Mouse (Mus musculus) liver, embryonic 16.5 days (tissue): Measurements from ENCODE around the gene Map3k12. TPM values are rescaled to one million over a fixed set of nuclear protein-coding genes. Genes with fewer than 3 reads are reported as not detected.
A peak's percentile ranks its signal among the peaks of the same experiment; 100 is the strongest.

Experiments
- ATAC-seq: fragments of 200-750 bp; cut with Nextera tagmentation; 2 replicates; pipeline ENCODE4 v1.8.0; 2017; ENCODE audit warnings: low read depth, mild to moderate bottlenecking, moderate number of reproducible peaks, moderate library complexity
- H3K27ac ChIP-seq: fragments of 300-500 bp; sonication (generic); 2 replicates; pipeline ENCODE4 v1.5.1; 2014; ENCODE audit warnings: mild to moderate bottlenecking, low read length
- H3K27me3 ChIP-seq: fragments of 300-500 bp; sonication (generic); 2 replicates; pipeline ENCODE4 v1.6.1; 2014; ENCODE audit warnings: low read depth, low read length, mixed read lengths; ENCODE audit not compliant: control insufficient read depth, insufficient read depth
- H3K36me3 ChIP-seq: fragments of 300-500 bp; sonication (generic); 2 replicates; pipeline ENCODE4 v1.6.1; 2014; ENCODE audit warnings: mild to moderate bottlenecking; ENCODE audit not compliant: control insufficient read depth, insufficient read depth
- H3K4me1 ChIP-seq: fragments of 300-500 bp; sonication (generic); 2 replicates; pipeline ENCODE4 v1.6.1; 2014; ENCODE audit warnings: low read depth, low read length, mixed read lengths; ENCODE audit not compliant: control insufficient read depth
- H3K4me2 ChIP-seq: fragments of 300-500 bp; sonication (generic); 2 replicates; pipeline ENCODE4 v1.6.1; 2014; ENCODE audit warnings: low read depth, low read length, mixed read lengths
- H3K4me3 ChIP-seq: fragments of 300-500 bp; sonication (generic); 2 replicates; pipeline ENCODE4 v1.5.1; 2014; ENCODE audit warnings: low read depth, mild to moderate bottlenecking, low read length
- H3K9ac ChIP-seq: fragments of 300-500 bp; sonication (generic); 2 replicates; pipeline ENCODE4 v1.6.1; 2014; ENCODE audit warnings: low read depth, low read length
- H3K9me3 ChIP-seq: fragments of 300-500 bp; sonication (generic); replicated peaks from 2 replicates; pipeline ENCODE4 v1.6.1; 2016; ENCODE audit warnings: low read length; ENCODE audit not compliant: control insufficient read depth
- WGBS: fragments of 180-500 bp; shearing (Covaris S2); extraction: QIAGEN DNeasy Blood & Tissue Kit; methylation state at CpG from one replicate; pipeline ENCODE4 v1.1.7; 2014; ENCODE audit not compliant: insufficient replicate concordance; 5-methylcytosine and 5-hydroxymethylcytosine counted together
- polyA plus RNA-seq: library from polyadenylated mRNA; unstranded; fragments of >200 nt; fragmentation: Nextera tagmentation; extraction: Ambion mirVana; gene quantifications from 2 replicates; pipeline ENCODE4 v1.2.1, GENCODE M21; 2015

Gene Map3k12
- polyA plus RNA-seq, 1 experiment from 2014 or later, result 2.0 TPM

DNA sequence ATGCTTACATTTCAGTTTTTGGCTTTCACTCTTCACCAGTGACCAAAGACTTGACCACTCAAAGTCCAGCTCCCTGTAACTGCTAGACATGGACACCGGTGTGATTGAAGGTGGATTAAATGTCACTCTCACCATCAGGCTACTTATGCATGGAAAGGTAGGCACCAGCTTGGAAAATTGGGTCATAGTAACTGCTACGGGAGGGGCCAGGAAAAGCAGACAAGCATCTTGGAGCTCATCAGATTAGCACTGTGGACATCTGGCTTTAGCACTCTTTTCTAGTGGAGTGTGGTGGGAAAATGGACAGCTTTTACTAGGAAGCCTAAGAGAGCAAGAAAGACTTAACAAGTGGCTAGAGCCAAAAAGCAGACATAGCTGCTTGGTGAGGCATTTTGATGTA, 43.6 kb downstream of the Map3k12 start:
- peaks cover 6% of the 10 kb centered on the region for H3K4me1 ChIP-seq
- H3K4me3 ChIP-seq, result no peak overlapping the region
- 66% methylated on average over 2 of the region's 2 CpGs for WGBS
- H3K4me2 ChIP-seq, result no peak overlapping the region
- H3K27ac ChIP-seq, result 0 out of 2 replicates have a peak overlapping the region, but pooled peaks have one; percentile 11
- ATAC-seq, result no peak
- H3K9me3 ChIP-seq, result peaks cover 2% of the 10 kb centered on the region; the same call in 1 of the 2 replicates
- peaks cover 44% of the 10 kb centered on the region for H3K36me3 ChIP-seq
- H3K27me3 ChIP-seq, result no peaks in the 10 kb centered on the region
- H3K9ac ChIP-seq, result no peak overlapping the region

DNA sequence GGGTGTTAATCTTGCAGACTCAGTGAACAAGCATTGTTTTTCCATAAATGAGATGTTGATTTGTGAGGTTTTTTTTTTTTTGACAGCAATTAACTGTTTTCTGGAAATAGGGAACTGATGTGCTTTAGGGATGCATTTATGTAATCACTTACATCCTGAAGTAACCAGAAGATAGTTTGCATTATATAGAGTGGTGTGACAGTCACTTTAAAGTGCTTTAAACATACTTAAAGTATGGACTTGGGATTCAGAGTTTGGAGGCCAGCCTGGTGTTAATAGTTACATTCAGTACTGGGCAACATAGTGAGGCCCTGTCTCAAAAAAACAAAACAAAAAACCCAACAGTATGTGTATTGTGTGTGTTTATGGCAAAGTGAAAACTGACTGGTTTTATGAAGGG, 45.1 kb downstream of the Map3k12 start:
- Histone ChIP-seq H3K27me3 (no peaks in the 10 kb centered on the region), H3K9ac (no peak overlapping the region; the same call in 1 of the 2 replicates)

DNA sequence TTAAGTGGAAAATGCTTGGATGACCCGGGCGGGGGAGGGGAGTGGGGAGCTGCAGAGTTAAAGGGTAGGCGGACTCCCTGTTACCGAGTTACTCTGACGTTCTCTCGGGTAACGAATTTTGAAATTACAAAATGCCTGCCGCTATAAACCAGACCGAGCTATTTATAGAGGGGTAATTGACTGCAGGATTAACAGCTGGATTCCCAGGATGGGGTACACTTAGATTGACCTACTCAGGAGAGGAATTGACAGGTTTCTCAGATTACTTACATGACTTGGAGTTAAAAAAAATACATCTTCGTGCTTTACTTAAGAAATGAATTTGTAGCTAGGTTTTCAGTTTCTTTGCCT, 45.6 kb downstream of the Map3k12 start:
- H3K36me3 ChIP-seq, result peaks cover 37% of the 10 kb centered on the region
- H3K27me3 ChIP-seq, result no peaks in the 10 kb centered on the region
- peaks cover 2% of the 10 kb centered on the region; the same call in 1 of the 2 replicates for H3K9me3 ChIP-seq
- under 1% methylated on average over 10 of the region's 10 CpGs for WGBS
- peak overlapping the region; percentile 72 for H3K4me2 ChIP-seq
- H3K27ac ChIP-seq, result peak overlapping the region; percentile 90
- peak overlapping the region; percentile 94 for H3K4me3 ChIP-seq
- no peak for ATAC-seq
- peaks cover 6% of the 10 kb centered on the region for H3K4me1 ChIP-seq
- peak overlapping the region; percentile 96 for H3K9ac ChIP-seq

More for the DNA sequence above, 45.1 kb downstream of the Map3k12 start:
- peak overlapping the region; percentile 94 for H3K4me3 ChIP-seq
- H3K27ac ChIP-seq, result no peak overlapping the region
- peaks cover 6% of the 10 kb centered on the region for H3K4me1 ChIP-seq
- H3K9me3 ChIP-seq, result peaks cover 2% of the 10 kb centered on the region; the same call in 1 of the 2 replicates
- peaks cover 40% of the 10 kb centered on the region for H3K36me3 ChIP-seq
- peak overlapping the region; percentile 72 for H3K4me2 ChIP-seq
- no peak for ATAC-seq

DNA sequence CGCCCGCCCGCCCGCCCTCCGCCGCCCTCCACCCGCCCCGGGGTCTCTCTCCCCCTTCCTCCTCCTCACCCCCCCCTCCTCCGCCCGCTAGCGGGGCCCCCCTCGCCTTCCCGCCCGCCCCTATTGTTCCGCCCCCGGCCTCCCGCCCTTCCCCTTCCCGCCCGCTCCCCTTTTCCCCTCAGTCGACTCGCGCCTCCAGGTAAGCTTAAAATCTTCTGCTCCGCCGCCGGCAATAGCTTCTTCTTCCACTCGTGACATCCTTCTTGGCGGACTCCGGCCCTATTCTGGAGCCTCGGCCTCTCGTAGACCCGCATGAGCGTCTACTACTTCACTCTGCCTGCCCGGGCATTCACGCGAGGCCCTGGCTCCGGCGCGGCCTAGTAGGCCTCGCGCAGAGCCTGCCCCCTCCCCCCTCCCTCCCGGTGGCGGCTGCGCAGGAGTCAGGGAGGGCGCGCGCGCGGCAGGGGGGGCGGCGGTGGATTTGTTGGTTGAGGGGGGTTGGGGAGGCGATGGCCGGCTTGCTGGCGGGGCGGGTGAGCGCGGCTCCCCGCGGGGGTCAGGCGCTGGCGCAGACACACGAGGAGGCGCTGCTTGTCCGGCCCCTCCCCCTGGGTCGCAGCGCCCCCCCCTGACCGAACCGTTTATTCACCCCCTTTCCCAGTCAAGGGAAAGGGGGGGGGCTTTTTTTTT, 46.1 kb downstream of the Map3k12 start:
- Histone ChIP-seq H3K27ac (peak overlapping the region; percentile 90), H3K9me3 (peaks cover 2% of the 10 kb centered on the region; the same call in 1 of the 2 replicates), H3K9ac (peak overlapping the region; percentile 96), H3K27me3 (no peaks in the 10 kb centered on the region), H3K4me1 (peaks cover 6% of the 10 kb centered on the region), H3K4me2 (peak overlapping the region; percentile 72), H3K36me3 (peaks cover 31% of the 10 kb centered on the region), H3K4me3 (peak overlapping the region; percentile 94)
- ATAC-seq, result peak; percentile 63
- under 1% methylated on average over 39 of the region's 67 CpGs for WGBS

DNA sequence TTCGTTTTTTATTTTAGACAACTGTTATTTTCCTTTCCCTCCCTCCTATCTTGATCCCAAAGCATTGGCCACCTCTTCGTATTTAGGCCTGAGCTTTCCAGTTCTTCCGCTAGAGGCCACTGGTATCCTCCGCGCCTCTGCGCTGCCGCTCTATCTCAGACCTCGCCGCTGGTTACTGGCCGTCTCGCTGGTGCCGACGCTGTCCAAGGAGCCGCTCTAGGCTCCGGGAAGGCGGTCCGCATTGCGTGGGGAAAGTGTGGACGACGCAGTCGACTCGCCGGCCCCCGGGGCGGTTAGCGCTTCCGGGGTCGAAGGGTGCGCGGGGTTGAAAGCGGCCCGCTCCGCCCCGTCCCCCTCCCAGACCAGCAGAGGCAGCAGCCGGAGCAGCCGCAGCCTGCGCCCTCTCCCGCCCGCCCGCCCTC, 46.7 kb downstream of the Map3k12 start, which contains the start of gene Pcbp2:
Gene Pcbp2, plus strand, starts transcription at position 357 of the 422 bp plus-strand sequence.
- Histone ChIP-seq H3K9me3 (peaks cover 2% of the 10 kb centered on the region; the same call in 1 of the 2 replicates), H3K27ac (peak within 1 kb of the TSS; percentile 90), H3K4me3 (peak within 1 kb of the TSS; percentile 94), H3K27me3 (no peaks in the 10 kb centered on the region), H3K36me3 (peaks cover 26% of the 10 kb centered on the region), H3K4me2 (peak within 1 kb of the TSS; percentile 72), H3K4me1 (peaks cover 6% of the 10 kb centered on the region), H3K9ac (peak within 1 kb of the TSS; percentile 96)
- under 1% methylated on average over 34 of the region's 40 CpGs for WGBS
- ATAC-seq, result peak; percentile 98

DNA sequence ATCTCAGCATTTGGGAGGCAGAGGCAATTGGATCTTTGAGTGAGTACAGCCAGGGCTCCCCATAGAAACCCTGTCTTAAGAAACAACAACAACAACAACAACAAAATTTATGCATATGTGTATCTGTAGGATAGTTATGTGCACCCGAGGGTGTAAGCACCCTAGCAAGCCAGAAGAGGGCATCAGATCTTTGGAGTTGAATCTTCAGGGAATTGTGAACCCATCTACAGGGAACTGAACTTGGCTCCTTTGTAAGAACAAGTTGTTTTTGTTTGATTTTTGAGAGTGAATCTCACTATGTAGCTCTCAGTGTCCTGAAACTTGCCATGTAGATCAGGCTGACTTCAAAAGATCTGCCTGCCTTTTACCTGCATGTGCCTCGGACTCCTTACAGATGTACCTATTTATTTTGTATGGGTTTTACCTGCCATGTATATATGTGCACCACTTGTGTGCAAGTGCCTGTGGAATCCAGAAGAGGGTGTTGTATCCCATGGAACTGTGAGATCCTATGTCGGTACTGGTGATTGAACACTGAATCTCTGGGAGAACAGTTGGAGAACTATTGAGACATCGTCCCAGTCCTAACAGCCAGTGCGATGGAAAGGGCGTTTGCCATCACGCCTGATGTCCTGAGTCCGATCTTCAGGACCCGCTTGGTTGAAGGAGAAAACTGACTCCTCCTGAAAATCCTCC, 48.0 kb downstream of the Map3k12 start:
- ATAC-seq, result no peak
- H3K9ac ChIP-seq, result no peak overlapping the region
- no peaks in the 10 kb centered on the region for H3K27me3 ChIP-seq
- H3K4me2 ChIP-seq, result no peak overlapping the region
- peaks cover 17% of the 10 kb centered on the region for H3K36me3 ChIP-seq
- H3K27ac ChIP-seq, result no peak overlapping the region
- H3K4me1 ChIP-seq, result peaks cover 6% of the 10 kb centered on the region
- H3K4me3 ChIP-seq, result no peak overlapping the region
- WGBS, result 90% methylated on average over 9 of the region's 9 CpGs
- H3K9me3 ChIP-seq, result peaks cover 2% of the 10 kb centered on the region; the same call in 1 of the 2 replicates

DNA sequence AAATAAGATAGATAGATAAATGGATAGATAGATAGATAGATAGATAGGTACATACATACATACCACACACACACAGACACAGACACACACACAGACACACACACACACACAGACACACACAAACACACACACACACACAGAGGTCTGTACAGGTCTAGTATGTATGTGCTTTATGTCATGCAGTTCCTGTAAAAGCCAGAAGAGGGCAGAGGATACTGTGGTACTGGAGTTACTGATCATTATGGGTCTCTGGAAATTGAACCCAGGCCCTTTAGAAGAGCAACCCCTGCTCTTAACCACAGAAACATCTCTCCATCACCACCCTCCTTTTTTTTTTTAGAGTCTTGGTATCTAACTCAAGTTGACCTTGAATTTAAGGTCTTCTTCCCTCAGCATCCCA, 53.2 kb downstream of the Map3k12 start:
- no peaks in the 10 kb centered on the region for H3K27me3 ChIP-seq
- peaks cover 15% of the 10 kb centered on the region; the same call in 1 of the 2 replicates for H3K36me3 ChIP-seq
- peaks cover 24% of the 10 kb centered on the region for H3K4me1 ChIP-seq
- H3K4me2 ChIP-seq, result no peak overlapping the region
- H3K9me3 ChIP-seq, result peaks cover 2% of the 10 kb centered on the region; the same call in 1 of the 2 replicates
- H3K4me3 ChIP-seq, result no peak overlapping the region
- no peak for ATAC-seq
- H3K27ac ChIP-seq, result no peak overlapping the region
- no peak overlapping the region for H3K9ac ChIP-seq

DNA sequence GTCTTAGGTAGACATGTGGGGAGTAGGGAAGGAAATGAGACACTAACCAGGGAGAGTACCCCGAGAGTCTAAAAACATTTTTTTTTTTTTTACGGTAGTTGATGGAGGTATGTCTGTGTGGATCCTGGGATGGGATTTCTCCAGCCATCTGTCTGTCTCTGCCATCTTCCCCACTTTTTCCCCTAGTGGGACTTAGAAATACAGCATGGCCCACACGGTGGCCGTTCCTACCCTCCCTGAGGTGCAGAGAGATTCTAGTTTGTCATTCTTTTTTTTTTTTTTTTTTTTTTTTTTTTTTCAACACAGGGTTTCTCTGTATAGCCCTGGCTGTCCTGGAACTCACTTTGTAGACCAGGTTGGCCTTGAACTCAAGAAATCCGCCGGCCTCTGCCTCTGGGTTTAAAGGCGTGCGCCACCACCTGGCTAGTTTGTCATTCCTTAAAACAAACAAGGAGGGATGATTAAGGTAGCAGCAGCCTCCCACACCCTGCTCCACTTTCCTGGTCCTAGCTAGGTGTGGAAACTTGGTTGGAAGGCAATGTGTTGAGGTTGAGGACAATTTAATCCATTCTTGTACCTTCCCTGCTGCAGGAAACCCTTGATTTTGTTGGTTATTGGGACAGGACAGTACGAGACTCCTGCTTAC, 55.3 kb downstream of the Map3k12 start:
- Histone ChIP-seq H3K36me3 (peaks cover 11% of the 10 kb centered on the region; the same call in 1 of the 2 replicates), H3K4me1 (peaks cover 40% of the 10 kb centered on the region), H3K27me3 (no peaks in the 10 kb centered on the region), H3K4me3 (peak overlapping the region; percentile 61), H3K9ac (peak overlapping the region; percentile 50), H3K4me2 (peak overlapping the region; percentile 70), H3K9me3 (no peaks in the 10 kb centered on the region), H3K27ac (peak overlapping the region; percentile 65)
- ATAC-seq, result no peak
- WGBS, result 69% methylated on average over 9 of the region's 9 CpGs
